In the genomic region with DNA sequence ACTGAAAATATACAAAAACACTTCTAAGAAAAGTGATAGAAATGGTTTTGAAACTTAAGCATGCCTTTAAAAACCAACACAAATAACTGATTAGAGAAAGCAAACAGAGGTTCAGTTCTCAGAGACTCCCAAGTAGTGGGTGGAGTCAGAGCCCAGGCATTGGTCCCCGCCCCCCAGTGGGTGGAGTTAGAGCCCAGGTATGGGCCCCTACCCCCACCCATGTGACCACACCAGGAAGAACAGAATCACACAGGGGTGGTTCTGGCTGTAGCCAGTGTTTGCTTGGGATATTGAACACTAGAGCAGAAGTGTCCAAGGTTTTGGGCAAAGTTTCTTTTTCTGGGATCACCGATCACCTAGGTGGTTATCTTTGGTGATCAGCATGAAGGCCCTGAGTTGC, we compare ENCODE assay signal across 16 mouse cellular contexts.
A peak's percentile ranks its signal among the peaks of the same experiment; 100 is the strongest.
DNase-seq lines count a peak whose midpoint lies in the region; ATAC-seq lines count a peak whose summit lies in the region.
"Had no signal": no experiment of that assay in that cellular context is flagged by ENCODE, and none has a peak within 500 bp of the region (broad histone marks: within the 10 kb centered on the region; RNA-seq: fewer than 3 reads in every experiment).

No protein-coding gene starts in this region.

- peak; percentile 37 to 40 for DNase-seq in spleen, adult 18-20 months
- no peak for DNase-seq in spleen, adult 12 weeks (ENCODE audit: low spot score)
- DNase-seq in ES-CJ7 (ENCODE audit: low read depth, low spot score): peak; percentile 53
- peak; percentile 44 to 45 for DNase-seq in spleen, postnatal 36 days (ENCODE audit: low spot score in 2 of 2)
- no peak for DNase-seq in kidney, postnatal 10 days
- DNase-seq in forebrain, embryonic 11.5 days (ENCODE audit: low spot score): no peak
- no peak for DNase-seq in ovary, postnatal 14 days (ENCODE audit: low spot score)
- DNase-seq: adrenal gland, postnatal 10 days; cerebellum, adult 9-11 months; embryo, embryonic 11 days; gastrocnemius, postnatal 14 days; right cerebral cortex, postnatal 4 days; thymus, adult 18-20 months had no signal

- no peak overlapping the region for H3K4me3 ChIP-seq in intestine, embryonic 15.5 days (replicated peaks)
- no peak overlapping the region for H3K4me3 ChIP-seq in forebrain, embryonic 11.5 days (ENCODE audit: low read depth, low read length)
- H3K4me3 ChIP-seq: lung, embryonic 15.5 days had no signal

- H3K4me2 ChIP-seq in intestine, embryonic 15.5 days (replicated peaks): no peak overlapping the region
- H3K4me2 ChIP-seq in forebrain, embryonic 11.5 days (ENCODE audit: low read depth, low read length, severe bottlenecking): no peak overlapping the region
- H3K4me2 ChIP-seq: lung, embryonic 15.5 days; midbrain, embryonic 11.5 days had no signal

- H3K36me3 ChIP-seq in intestine, embryonic 15.5 days: no peaks in the 10 kb centered on the region
- no peaks in the 10 kb centered on the region for H3K36me3 ChIP-seq in forebrain, embryonic 11.5 days (ENCODE audit: control insufficient read depth, insufficient read depth, low read length)
- H3K36me3 ChIP-seq: lung, embryonic 15.5 days had no signal

- H3K4me1 ChIP-seq in intestine, embryonic 15.5 days (replicated peaks): 0 out of 2 replicates have a peak, but pooled peaks cover 4% of the 10 kb centered on the region
- H3K4me1 ChIP-seq in forebrain, embryonic 11.5 days (replicated peaks; ENCODE audit: control insufficient read depth, insufficient read depth, low read length): peaks cover 8% of the 10 kb centered on the region; the same call in 1 of the 2 replicates
- H3K4me1 ChIP-seq: lung, embryonic 15.5 days had no signal

- WGBS in intestine, embryonic 15.5 days: 70% methylated on average over 2 of the region's 2 CpGs
- 81% methylated on average over 2 of the region's 2 CpGs for WGBS in forebrain, embryonic 11.5 days

- no peaks in the 10 kb centered on the region for H3K9me3 ChIP-seq in intestine, embryonic 15.5 days
- no peaks in the 10 kb centered on the region; the same call in 1 of the 2 replicates for H3K9me3 ChIP-seq in forebrain, embryonic 11.5 days (ENCODE audit: control insufficient read depth, low read length)
- H3K9me3 ChIP-seq: lung, embryonic 15.5 days had no signal

- no peaks in the 10 kb centered on the region for H3K27me3 ChIP-seq in intestine, embryonic 15.5 days (replicated peaks)
- H3K27me3 ChIP-seq in forebrain, embryonic 11.5 days (ENCODE audit: control insufficient read depth, insufficient read depth, low read length): no peaks in the 10 kb centered on the region
- H3K27me3 ChIP-seq: lung, embryonic 15.5 days had no signal

- H3K9ac ChIP-seq in intestine, embryonic 15.5 days: no peak overlapping the region
- no peak overlapping the region for H3K9ac ChIP-seq in forebrain, embryonic 11.5 days (ENCODE audit: low read length)
- H3K9ac ChIP-seq: lung, embryonic 15.5 days had no signal

- peak; percentile 83 for ATAC-seq in intestine, embryonic 15.5 days
- ATAC-seq in forebrain, embryonic 11.5 days (replicated peaks; ENCODE audit: low FRiP score): no peak

- H3K27ac ChIP-seq in intestine, embryonic 15.5 days: no peak overlapping the region
- H3K27ac ChIP-seq in forebrain, embryonic 11.5 days (ENCODE audit: low read depth, low read length): no peak overlapping the region
- H3K27ac ChIP-seq: lung, embryonic 15.5 days had no signal

Comparison
In these comparisons a context has a peak if more than half of its experiments do, and no peak if none do; other contexts are left out.
1. DNase-seq: peak in spleen, adult 18-20 months (2 of 2), ES-CJ7 (single experiment) and spleen, postnatal 36 days (2 of 2); none in spleen, adult 12 weeks (single experiment), kidney, postnatal 10 days (single experiment), forebrain, embryonic 11.5 days (single experiment) and ovary, postnatal 14 days (single experiment).